Mouse (Mus musculus) embryo, embryonic 11.5 days (tissue): ENCODE measurements around the gene Cyyr1.

Experiments
- DNase-seq: peaks from one replicate; pipeline ENCODE4 v3.0.0-alpha.2; 2012; ENCODE audit warnings: low read depth, low spot score

Gene Cyyr1

GRCm38 (mm10) chr16:85470057-85470456, 83.1 kb downstream of the Cyyr1 start:
- DNase-seq = no peak

- no peak for DNase-seq
These were observed 98.2 kb downstream of the Cyyr1 start for GRCm38 (mm10) chr16:85455043-85455442.

- DNase-seq = no peak
These were observed 106.9 kb downstream of the Cyyr1 start for GRCm38 (mm10) chr16:85446306-85446705.

GRCm38 (mm10) chr16:85445801-85446200, 107.4 kb downstream of the Cyyr1 start:
- no peak for DNase-seq

- no peak for DNase-seq
These were observed 117.8 kb downstream of the Cyyr1 start for GRCm38 (mm10) chr16:85435427-85435826.

- no peak for DNase-seq
These were observed 124.0 kb downstream of the Cyyr1 start for GRCm38 (mm10) chr16:85429173-85429572.

DNA sequence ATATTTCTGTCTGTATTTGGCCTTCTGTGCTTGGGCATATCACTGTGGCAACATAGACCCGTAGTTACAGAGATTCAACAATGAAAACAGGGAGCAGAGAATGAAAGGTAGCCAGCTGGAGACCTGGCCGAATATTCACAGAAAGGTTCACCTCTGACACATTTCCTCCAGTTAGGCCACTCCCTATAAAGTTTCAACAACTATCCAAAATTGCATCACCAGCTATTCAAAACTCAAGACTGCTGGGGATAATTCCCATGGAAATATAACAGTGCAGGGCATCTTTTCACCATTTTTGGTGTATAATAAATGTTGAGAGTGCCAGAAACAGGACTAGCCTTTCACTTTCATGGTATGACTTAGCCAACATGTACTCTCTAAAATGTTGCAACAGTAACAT, 130.3 kb downstream of the Cyyr1 start:
- DNase-seq = no peak

DNA sequence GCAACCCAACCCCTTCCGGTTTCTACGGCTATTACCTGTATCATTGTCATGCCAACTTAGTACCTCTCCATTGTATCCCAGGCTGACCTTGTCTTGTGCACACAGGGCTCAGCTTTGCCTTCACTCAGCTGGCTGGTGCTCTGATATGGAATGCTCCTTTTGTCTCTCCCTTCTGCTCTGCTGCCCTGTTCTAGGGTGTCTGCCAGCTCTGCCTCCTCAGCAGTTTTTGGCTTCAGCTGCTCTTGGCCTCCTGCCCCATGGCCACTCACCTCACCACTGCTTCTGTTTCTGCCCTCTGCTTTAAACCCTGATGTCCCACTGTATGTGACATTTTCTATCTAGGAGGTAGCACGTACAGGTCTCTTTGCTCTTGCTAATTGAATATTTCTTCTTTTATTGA, 137.8 kb downstream of the Cyyr1 start:
- DNase-seq = no peak

- DNase-seq = no peak
These were observed 159.7 kb downstream of the Cyyr1 start for GRCm38 (mm10) chr16:85393430-85393948.

GRCm38 (mm10) chr16:85386801-85387200, 166.4 kb downstream of the Cyyr1 start:
- DNase-seq = no peak
